Mouse (Mus musculus): ENCODE measurements around the gene Stoml1. TPM values are rescaled to one million over a fixed set of nuclear protein-coding genes. Genes with fewer than 3 reads are reported as not detected.

The Stoml1 gene
- total and polyA plus RNA-seq, 3 experiments, result 6.4 to 8.7 TPM; not detected in 1

- H3K9ac ChIP-seq (ENCODE audit: control insufficient read depth, low read depth, low read length, poor library complexity, severe bottlenecking), result peak overlapping the region; percentile 31
- DNase-seq (ENCODE audit: low read depth, low spot score), result peak; percentile 71
- H3K36me3 ChIP-seq (ENCODE audit: control insufficient read depth in 1 of 2, insufficient read depth in 2 of 2, low read length in 2 of 2), result peaks cover 7 to 45% of the 10 kb centered on the region in 2 experiments
- no peaks in the 10 kb centered on the region for H3K27me3 ChIP-seq (ENCODE audit: control insufficient read depth in 1 of 2, insufficient read depth in 2 of 2, low read length in 2 of 2)
- H3K9me3 ChIP-seq (replicated peaks; ENCODE audit: insufficient read depth, low read length), result no peaks in the 10 kb centered on the region
- peaks cover 45% of the 10 kb centered on the region for H3K79me2 ChIP-seq (ENCODE audit: control insufficient read depth, insufficient read depth, low read length, poor library complexity)
- no peak for TF ChIP-seq TCF12 (IDR thresholded peaks at IDR 0.05; ENCODE audit: low read depth, low read length)
- no peak for TF ChIP-seq MEF2A (IDR thresholded peaks at IDR 0.05; ENCODE audit: extremely low read depth, insufficient replicate concordance, low read depth, low read length, poor library complexity, severe bottlenecking)
- no peak for TF ChIP-seq SMC3 (IDR thresholded peaks at IDR 0.05; ENCODE audit: low read depth, low read length)
- no peak for TF ChIP-seq RCOR1 (IDR thresholded peaks at IDR 0.05; ENCODE audit: low read depth, low read length)
- no peak for TF ChIP-seq ZKSCAN1 (IDR thresholded peaks at IDR 0.05; ENCODE audit: low read depth, low read length)
- TF ChIP-seq EP300 (IDR thresholded peaks at IDR 0.05; ENCODE audit: low read depth in 1 of 2, low read length in 2 of 2), result peak; percentile 24 to 47; a peak in 2 of 4 replicates
- peak overlapping the region; percentile 71 for H3K27ac ChIP-seq (ENCODE audit: control insufficient read depth, low read depth, low read length)
- peak overlapping the region in 1 of 2 experiments; percentile 3; a peak in 1 of 4 replicates for H3K4me3 ChIP-seq (ENCODE audit: control insufficient read depth in 1 of 2, insufficient read depth in 1 of 2, low read depth in 2 of 2, low read length in 2 of 2)
- peaks cover 18 to 38% of the 10 kb centered on the region in 2 experiments for H3K4me1 ChIP-seq (ENCODE audit: control insufficient read depth in 1 of 2, insufficient read depth in 2 of 2, low read length in 2 of 2)
Measured at GRCm38 (mm10) chr9:58241780-58242485, 11.0 kb upstream of the Stoml1 start.

- Histone ChIP-seq H3K36me3 (ENCODE audit: control insufficient read depth in 1 of 2, insufficient read depth in 2 of 2, low read length in 2 of 2) (peaks cover 7 to 46% of the 10 kb centered on the region in 2 experiments), H3K79me2 (ENCODE audit: control insufficient read depth, insufficient read depth, low read length, poor library complexity) (peaks cover 47% of the 10 kb centered on the region), H3K4me1 (ENCODE audit: control insufficient read depth in 1 of 2, insufficient read depth in 2 of 2, low read length in 2 of 2) (peaks cover 18 to 38% of the 10 kb centered on the region in 2 experiments), H3K9me3 (replicated peaks; ENCODE audit: insufficient read depth, low read length) (no peaks in the 10 kb centered on the region), H3K27ac (ENCODE audit: control insufficient read depth, low read depth, low read length) (peak overlapping the region; percentile 71), H3K27me3 (ENCODE audit: control insufficient read depth in 1 of 2, insufficient read depth in 2 of 2, low read length in 2 of 2) (no peaks in the 10 kb centered on the region), H3K4me3 (ENCODE audit: control insufficient read depth in 1 of 2, insufficient read depth in 1 of 2, low read depth in 2 of 2, low read length in 2 of 2) (peak overlapping the region in 1 of 2 experiments; percentile 3; a peak in 1 of 4 replicates), H3K9ac (ENCODE audit: control insufficient read depth, low read depth, low read length, poor library complexity, severe bottlenecking) (peak overlapping the region; percentile 31)
- DNase-seq (ENCODE audit: low read depth, low spot score), result peak; percentile 33
- TF ChIP-seq POLR2AphosphoS5 (IDR thresholded peaks at IDR 0.05; ENCODE audit: borderline replicate concordance, low read depth, low read length) (no peak), MEF2A (IDR thresholded peaks at IDR 0.05; ENCODE audit: extremely low read depth, insufficient replicate concordance, low read depth, low read length, poor library complexity, severe bottlenecking) (0 out of 2 replicates have a peak, but pooled peaks have one; percentile 37)
Measured at GRCm38 (mm10) chr9:58242696-58243095, 10.3 kb upstream of the Stoml1 start.

- H3K27ac ChIP-seq (ENCODE audit: control insufficient read depth, low read depth, low read length), result no peak overlapping the region
- H3K9ac ChIP-seq (ENCODE audit: control insufficient read depth, low read depth, low read length, poor library complexity, severe bottlenecking), result no peak overlapping the region
- no peaks in the 10 kb centered on the region for H3K9me3 ChIP-seq (replicated peaks; ENCODE audit: insufficient read depth, low read length)
- DNase-seq (ENCODE audit: low read depth, low spot score), result no peak
- peaks cover 7 to 49% of the 10 kb centered on the region in 2 experiments for H3K36me3 ChIP-seq (ENCODE audit: control insufficient read depth in 1 of 2, insufficient read depth in 2 of 2, low read length in 2 of 2)
- no peak for TF ChIP-seq CHD1 (IDR thresholded peaks at IDR 0.05; ENCODE audit: low read depth, low read length)
- TF ChIP-seq HCFC1 (IDR thresholded peaks at IDR 0.05; ENCODE audit: low read depth, low read length), result no peak
- TF ChIP-seq TCF12 (IDR thresholded peaks at IDR 0.05; ENCODE audit: low read depth, low read length), result no peak
- TF ChIP-seq USF2 (IDR thresholded peaks at IDR 0.05; ENCODE audit: borderline replicate concordance in 1 of 2, insufficient read depth in 1 of 2, low read depth in 1 of 2, low read length in 2 of 2), result no peak
- no peak for TF ChIP-seq MEF2A (IDR thresholded peaks at IDR 0.05; ENCODE audit: extremely low read depth, insufficient replicate concordance, low read depth, low read length, poor library complexity, severe bottlenecking)
- no peak for TF ChIP-seq MAZ (IDR thresholded peaks at IDR 0.05; ENCODE audit: low read depth, low read length)
- TF ChIP-seq GATA1 (IDR thresholded peaks at IDR 0.05; ENCODE audit: low read depth, low read length), result no peak
- TF ChIP-seq MAX (IDR thresholded peaks at IDR 0.05; ENCODE audit: low read length), result no peak
- TF ChIP-seq JUND (IDR thresholded peaks at IDR 0.05; ENCODE audit: low read depth, low read length), result no peak
- no peak for TF ChIP-seq EP300 (IDR thresholded peaks at IDR 0.05; ENCODE audit: low read depth in 1 of 2, low read length in 2 of 2)
- TF ChIP-seq MYB (IDR thresholded peaks at IDR 0.05; ENCODE audit: low read depth, low read length), result no peak
- no peak for TF ChIP-seq ZKSCAN1 (IDR thresholded peaks at IDR 0.05; ENCODE audit: low read depth, low read length)
- TF ChIP-seq E2F4 (IDR thresholded peaks at IDR 0.05; ENCODE audit: borderline replicate concordance, low read depth, low read length), result no peak
- no peak for TF ChIP-seq POLR2A (IDR thresholded peaks at IDR 0.05; ENCODE audit: control insufficient read depth in 1 of 2, insufficient read depth in 1 of 2, low read depth in 1 of 2, low read length in 2 of 2, poor library complexity in 1 of 2)
- no peak for TF ChIP-seq POLR2AphosphoS2 (IDR thresholded peaks at IDR 0.05; ENCODE audit: low read length)
- no peak for TF ChIP-seq TAL1 (IDR thresholded peaks at IDR 0.05; ENCODE audit: low read length)
- no peak for TF ChIP-seq ELF1 (IDR thresholded peaks at IDR 0.05; ENCODE audit: low read depth, low read length)
- no peak for TF ChIP-seq RCOR1 (IDR thresholded peaks at IDR 0.05; ENCODE audit: low read depth, low read length)
- TF ChIP-seq USF1 (IDR thresholded peaks at IDR 0.05; ENCODE audit: low read depth, low read length), result no peak
- no peak overlapping the region for H3K4me3 ChIP-seq (ENCODE audit: control insufficient read depth in 1 of 2, insufficient read depth in 1 of 2, low read depth in 2 of 2, low read length in 2 of 2)
- no peaks in the 10 kb centered on the region for H3K27me3 ChIP-seq (ENCODE audit: control insufficient read depth in 1 of 2, insufficient read depth in 2 of 2, low read length in 2 of 2)
- H3K4me1 ChIP-seq (ENCODE audit: control insufficient read depth in 1 of 2, insufficient read depth in 2 of 2, low read length in 2 of 2), result peaks cover 19 to 38% of the 10 kb centered on the region in 2 experiments
- peaks cover 52% of the 10 kb centered on the region for H3K79me2 ChIP-seq (ENCODE audit: control insufficient read depth, insufficient read depth, low read length, poor library complexity)
Measured at GRCm38 (mm10) chr9:58243696-58244095, 9.3 kb upstream of the Stoml1 start.

Measured in MEL (cell line).